Mouse (Mus musculus) liver, postnatal 0 days (tissue): ENCODE measurements around the gene Prickle2.

Source experiments
- CTCF ChIP-seq: sonication (generic); IDR thresholded peaks from 2 replicates; pipeline ENCODE4 v1.5.1; 2016; ENCODE audit warnings: antibody characterized with exemption, low read depth
- EP300 ChIP-seq: IDR thresholded peaks from 2 replicates; pipeline ENCODE4 v1.6.1; 2016; ENCODE audit warnings: antibody characterized with exemption, low read depth, mild to moderate bottlenecking

DNA sequence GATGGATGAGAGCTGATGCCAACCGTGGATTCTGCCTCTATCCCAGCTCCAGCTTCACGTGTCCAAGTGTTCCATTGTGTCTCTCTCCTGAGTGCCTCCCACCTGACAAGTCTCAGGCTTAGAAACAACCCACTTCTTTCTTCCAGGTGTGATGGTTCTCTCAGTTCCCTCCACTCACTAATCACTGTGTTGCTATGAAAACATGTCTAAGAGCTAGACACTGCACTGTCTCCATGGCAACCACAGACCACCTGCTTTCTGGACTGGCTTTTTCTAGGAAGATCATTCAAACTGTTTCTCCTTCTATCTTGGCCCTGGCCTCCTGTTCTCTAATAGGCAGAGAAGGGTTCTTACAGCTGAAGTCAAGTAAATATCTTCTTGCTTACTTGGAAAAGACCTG lies 46.8 kb upstream of the Prickle2 start:
- TF ChIP-seq CTCF (no peak), EP300 (no peak)
